Mouse (Mus musculus): ENCODE data around the gene Gata2. TPM values are rescaled to one million over a fixed set of nuclear protein-coding genes. Genes with fewer than 3 reads are reported as not detected.
A peak's percentile ranks its signal among the peaks of the same experiment; 100 is the strongest.

The Gata2 gene
- total and polyA plus RNA-seq, 3 experiments = 145 to 1,748 (median 265) TPM

GRCm38 (mm10) chr6:88210182-88210581 is 16.5 kb downstream of the Gata2 start:
- no peaks in the 10 kb centered on the region for H3K27me3 ChIP-seq (ENCODE audit: insufficient read depth, low read length)
- no peak overlapping the region for H3K4me3 ChIP-seq (ENCODE audit: low read depth, low read length)
- ATAC-seq (ENCODE audit: extremely low read depth, insufficient number of reproducible peaks, low FRiP score, poor library complexity, severe bottlenecking) (no peak), DNase-seq (ENCODE audit: low spot score) (no peak)
- no peak for TF ChIP-seq TAL1 (conservative IDR thresholded peaks at IDR 0.05; ENCODE audit: low read depth, low read length)
- no peak for TF ChIP-seq GATA1 (IDR thresholded peaks at IDR 0.05; ENCODE audit: borderline replicate concordance, low read length)
- no peak for TF ChIP-seq GATA2 (IDR thresholded peaks at IDR 0.05; ENCODE audit: borderline replicate concordance, low read depth, low read length)
- no peak for TF ChIP-seq CTCF (IDR thresholded peaks at IDR 0.05; ENCODE audit: low read depth, low read length)
- TF ChIP-seq POLR2AphosphoS5 (IDR thresholded peaks at IDR 0.05; ENCODE audit: insufficient replicate concordance, low read depth, low read length) = no peak
- H3K9me3 ChIP-seq (replicated peaks) = no peaks in the 10 kb centered on the region
- H3K36me3 ChIP-seq (replicated peaks) = peaks cover 23% of the 10 kb centered on the region
- peaks cover 39% of the 10 kb centered on the region for H3K4me1 ChIP-seq (ENCODE audit: insufficient read depth, low read depth, low read length)

DNA sequence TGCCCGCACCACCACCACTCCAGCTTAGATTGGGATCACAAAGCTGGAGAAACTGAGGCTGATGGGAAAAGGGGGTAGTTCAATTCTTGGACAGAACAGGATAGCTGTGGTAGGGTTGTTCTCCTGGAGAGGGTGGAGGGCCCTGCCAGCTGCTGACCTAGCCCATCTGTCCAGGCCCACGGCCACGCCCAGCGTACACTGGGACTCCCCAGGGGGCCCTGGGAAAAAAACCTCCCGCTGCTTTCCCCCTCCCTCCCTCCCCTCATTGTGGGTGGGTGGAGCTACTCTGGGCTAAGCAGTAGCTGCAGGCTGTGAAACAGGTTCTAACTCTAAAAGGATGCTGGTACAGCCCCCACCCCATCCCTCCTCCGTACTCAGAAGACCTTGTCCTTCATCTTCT is 22.1 kb downstream of the Gata2 start:
- no peak for DNase-seq (ENCODE audit: low spot score)
- H3K27me3 ChIP-seq (ENCODE audit: insufficient read depth, low read length) = peaks cover 13% of the 10 kb centered on the region
- H3K36me3 ChIP-seq (replicated peaks) = no peaks in the 10 kb centered on the region
- ATAC-seq (ENCODE audit: extremely low read depth, insufficient number of reproducible peaks, low FRiP score, poor library complexity, severe bottlenecking) = no peak
- H3K9me3 ChIP-seq (replicated peaks) = peaks cover 9% of the 10 kb centered on the region
- peaks cover 42% of the 10 kb centered on the region for H3K4me1 ChIP-seq (ENCODE audit: insufficient read depth, low read depth, low read length)
- H3K4me3 ChIP-seq (ENCODE audit: low read depth, low read length) = no peak overlapping the region
- no peak for TF ChIP-seq TAL1 (conservative IDR thresholded peaks at IDR 0.05; ENCODE audit: low read depth, low read length)
- no peak for TF ChIP-seq POLR2AphosphoS5 (IDR thresholded peaks at IDR 0.05; ENCODE audit: insufficient replicate concordance, low read depth, low read length)
- TF ChIP-seq CTCF (IDR thresholded peaks at IDR 0.05; ENCODE audit: low read depth, low read length) = no peak
- no peak for TF ChIP-seq GATA1 (IDR thresholded peaks at IDR 0.05; ENCODE audit: borderline replicate concordance, low read length)
- no peak for TF ChIP-seq GATA2 (IDR thresholded peaks at IDR 0.05; ENCODE audit: borderline replicate concordance, low read depth, low read length)

DNA sequence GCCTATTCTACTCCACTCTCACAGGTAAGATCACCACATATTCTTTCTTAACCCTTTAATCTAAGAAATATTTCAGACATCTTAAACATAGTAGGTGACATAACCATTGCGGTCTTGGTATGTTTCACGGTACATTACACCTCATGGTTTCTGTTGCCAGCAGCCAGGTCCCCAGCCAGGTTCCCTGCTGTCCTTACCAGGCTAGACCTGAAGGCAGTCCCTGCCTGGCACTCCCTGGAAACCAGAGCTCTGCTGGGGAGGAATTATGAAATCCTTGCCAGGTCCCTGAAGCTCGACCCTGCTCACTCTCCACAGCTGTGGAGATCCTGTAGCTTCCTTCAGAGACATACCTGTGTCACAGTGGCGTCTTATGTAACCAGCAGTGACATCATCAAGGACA is 22.5 kb downstream of the Gata2 start:
- DNase-seq (ENCODE audit: low spot score) (no peak), ATAC-seq (ENCODE audit: extremely low read depth, insufficient number of reproducible peaks, low FRiP score, poor library complexity, severe bottlenecking) (no peak)
- Histone ChIP-seq H3K4me3 (ENCODE audit: low read depth, low read length) (no peak overlapping the region), H3K27me3 (ENCODE audit: insufficient read depth, low read length) (peaks cover 17% of the 10 kb centered on the region), H3K9me3 (replicated peaks) (peaks cover 9% of the 10 kb centered on the region), H3K4me1 (ENCODE audit: insufficient read depth, low read depth, low read length) (peaks cover 46% of the 10 kb centered on the region), H3K36me3 (replicated peaks) (no peaks in the 10 kb centered on the region)
- TF ChIP-seq TAL1 (conservative IDR thresholded peaks at IDR 0.05; ENCODE audit: low read depth, low read length) (no peak), POLR2AphosphoS5 (IDR thresholded peaks at IDR 0.05; ENCODE audit: insufficient replicate concordance, low read depth, low read length) (no peak), CTCF (IDR thresholded peaks at IDR 0.05; ENCODE audit: low read depth, low read length) (no peak), GATA1 (IDR thresholded peaks at IDR 0.05; ENCODE audit: borderline replicate concordance, low read length) (no peak), GATA2 (IDR thresholded peaks at IDR 0.05; ENCODE audit: borderline replicate concordance, low read depth, low read length) (no peak)

DNA sequence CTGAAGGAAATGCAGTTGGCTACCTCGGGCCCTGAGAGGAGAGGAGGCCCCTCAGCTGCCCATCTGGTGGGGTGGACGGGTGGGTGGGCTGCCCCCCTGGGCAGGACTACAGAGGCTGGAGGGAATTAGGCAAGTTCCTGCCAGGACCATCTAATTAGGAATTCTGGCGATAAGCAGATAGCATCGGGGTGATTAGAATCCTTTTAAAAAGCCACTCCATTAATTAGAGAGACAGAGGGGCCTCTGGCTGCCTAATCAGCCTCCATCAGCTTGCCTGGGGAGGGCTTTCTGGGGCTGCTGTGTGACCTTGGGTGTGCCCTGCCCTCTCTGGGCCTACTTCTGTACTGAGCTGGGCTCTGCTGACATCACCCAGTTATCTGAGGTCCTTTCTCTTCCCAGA is 25.4 kb downstream of the Gata2 start:
- no peak for TF ChIP-seq GATA2 (IDR thresholded peaks at IDR 0.05; ENCODE audit: borderline replicate concordance, low read depth, low read length)
- TF ChIP-seq CTCF (IDR thresholded peaks at IDR 0.05; ENCODE audit: low read depth, low read length) = no peak
- no peak for TF ChIP-seq POLR2AphosphoS5 (IDR thresholded peaks at IDR 0.05; ENCODE audit: insufficient replicate concordance, low read depth, low read length)
- TF ChIP-seq TAL1 (conservative IDR thresholded peaks at IDR 0.05; ENCODE audit: low read depth, low read length) = no peak
- no peak for TF ChIP-seq GATA1 (IDR thresholded peaks at IDR 0.05; ENCODE audit: borderline replicate concordance, low read length)
- peaks cover 50% of the 10 kb centered on the region for H3K4me1 ChIP-seq (ENCODE audit: insufficient read depth, low read depth, low read length)

DNA sequence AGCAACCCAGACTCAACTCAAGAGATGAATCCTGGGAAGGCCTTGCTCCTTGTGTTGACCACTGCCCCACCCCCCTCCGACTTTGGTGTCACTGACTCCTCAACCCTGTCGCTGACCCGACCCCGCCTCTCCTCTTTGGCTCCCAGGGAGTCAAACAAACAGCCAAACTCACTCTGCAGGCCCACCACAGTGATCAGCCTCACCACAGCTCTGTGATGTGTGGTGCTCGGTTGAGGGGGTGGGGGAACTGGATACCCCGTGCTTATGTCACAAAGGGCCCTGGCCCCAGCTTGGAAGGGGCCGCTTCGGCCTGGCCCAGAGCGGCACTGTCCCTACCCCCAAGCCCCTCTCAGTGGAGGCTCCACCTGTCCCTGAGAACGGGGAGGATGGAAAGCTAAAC is 28.3 kb downstream of the Gata2 start, which contains the start of gene Dnajb8:
TSS of gene Dnajb8 (plus strand) at position 301 of the 400 bp plus-strand sequence.
- no peak for TF ChIP-seq GATA2 (IDR thresholded peaks at IDR 0.05; ENCODE audit: borderline replicate concordance, low read depth, low read length)
- TF ChIP-seq POLR2AphosphoS5 (IDR thresholded peaks at IDR 0.05; ENCODE audit: insufficient replicate concordance, low read depth, low read length) = no peak
- no peak for TF ChIP-seq GATA1 (IDR thresholded peaks at IDR 0.05; ENCODE audit: borderline replicate concordance, low read length)
- no peak for TF ChIP-seq CTCF (IDR thresholded peaks at IDR 0.05; ENCODE audit: low read depth, low read length)
- no peak for TF ChIP-seq TAL1 (conservative IDR thresholded peaks at IDR 0.05; ENCODE audit: low read depth, low read length)
- peaks cover 63% of the 10 kb centered on the region for H3K27me3 ChIP-seq (ENCODE audit: insufficient read depth, low read length)
- no peaks in the 10 kb centered on the region for H3K36me3 ChIP-seq (replicated peaks)
- ATAC-seq (ENCODE audit: extremely low read depth, insufficient number of reproducible peaks, low FRiP score, poor library complexity, severe bottlenecking) (no peak), DNase-seq (ENCODE audit: low spot score) (no peak)
- H3K4me3 ChIP-seq (ENCODE audit: low read depth, low read length) = no peak within 1 kb of the TSS
- H3K4me1 ChIP-seq (ENCODE audit: insufficient read depth, low read depth, low read length) = peaks cover 60% of the 10 kb centered on the region
- peaks cover 8% of the 10 kb centered on the region for H3K9me3 ChIP-seq (replicated peaks)

More for the DNA sequence above, 25.4 kb downstream of the Gata2 start:
- Histone ChIP-seq H3K36me3 (replicated peaks) (no peaks in the 10 kb centered on the region), H3K9me3 (replicated peaks) (peaks cover 9% of the 10 kb centered on the region), H3K27me3 (ENCODE audit: insufficient read depth, low read length) (peaks cover 45% of the 10 kb centered on the region), H3K4me3 (ENCODE audit: low read depth, low read length) (no peak overlapping the region)
- DNase-seq (ENCODE audit: low spot score) (no peak), ATAC-seq (ENCODE audit: extremely low read depth, insufficient number of reproducible peaks, low FRiP score, poor library complexity, severe bottlenecking) (no peak)

- peak; percentile 63 for DNase-seq (ENCODE audit: low spot score)
These were observed 32.9 kb downstream of the Gata2 start for GRCm38 (mm10) chr6:88226570-88226994.

More at GRCm38 (mm10) chr6:88226570-88226994, 32.9 kb downstream of the Gata2 start:
- peak overlapping the region; percentile 55; the same call in 1 of the 2 replicates for H3K4me3 ChIP-seq (ENCODE audit: low read depth, low read length)
- peak; percentile 61 for TF ChIP-seq TAL1 (conservative IDR thresholded peaks at IDR 0.05; ENCODE audit: low read depth, low read length)
- TF ChIP-seq GATA2 (IDR thresholded peaks at IDR 0.05; ENCODE audit: borderline replicate concordance, low read depth, low read length) = 0 out of 2 replicates have a peak, but pooled peaks have one; percentile 25
- no peak for TF ChIP-seq CTCF (IDR thresholded peaks at IDR 0.05; ENCODE audit: low read depth, low read length)
- no peaks in the 10 kb centered on the region for H3K36me3 ChIP-seq (replicated peaks)
- peak; percentile 67 for ATAC-seq (ENCODE audit: extremely low read depth, insufficient number of reproducible peaks, low FRiP score, poor library complexity, severe bottlenecking)
- H3K9me3 ChIP-seq (replicated peaks) = no peaks in the 10 kb centered on the region
- H3K27me3 ChIP-seq (ENCODE audit: insufficient read depth, low read length) = peaks cover 84% of the 10 kb centered on the region
- H3K4me1 ChIP-seq (ENCODE audit: insufficient read depth, low read depth, low read length) = peaks cover 65% of the 10 kb centered on the region

All from G1E (cell line).